Mouse (Mus musculus): Measurements from ENCODE around the gene Kank2.

Gene Kank2

GRCm38 (mm10) chr9:21798345-21799009, at the start of gene Kank2:
TSS of gene Kank2 (minus strand) at chr9:21798744.
- DNase-seq = peak; percentile 94

DNA sequence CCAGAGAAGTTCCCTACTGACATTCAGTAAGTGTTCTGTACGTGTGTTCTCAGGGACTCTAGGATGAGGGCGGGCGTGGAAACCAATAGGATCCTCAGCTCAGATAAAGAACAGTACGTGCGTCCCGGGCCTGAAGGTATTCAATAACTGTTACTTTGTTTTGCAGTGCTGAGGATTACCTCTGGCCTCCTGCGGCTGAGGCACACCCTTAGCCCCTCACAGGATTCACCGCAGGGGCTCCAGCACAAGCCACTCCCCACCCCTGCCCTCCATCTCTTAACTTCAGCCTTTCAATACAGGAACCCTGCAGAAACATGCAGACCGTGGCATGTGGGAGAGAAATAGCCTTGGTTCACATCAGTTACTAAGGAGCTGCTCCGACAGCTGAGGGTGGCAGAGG, 49.4 kb upstream of the Kank2 start:
- no peak for DNase-seq

DNA sequence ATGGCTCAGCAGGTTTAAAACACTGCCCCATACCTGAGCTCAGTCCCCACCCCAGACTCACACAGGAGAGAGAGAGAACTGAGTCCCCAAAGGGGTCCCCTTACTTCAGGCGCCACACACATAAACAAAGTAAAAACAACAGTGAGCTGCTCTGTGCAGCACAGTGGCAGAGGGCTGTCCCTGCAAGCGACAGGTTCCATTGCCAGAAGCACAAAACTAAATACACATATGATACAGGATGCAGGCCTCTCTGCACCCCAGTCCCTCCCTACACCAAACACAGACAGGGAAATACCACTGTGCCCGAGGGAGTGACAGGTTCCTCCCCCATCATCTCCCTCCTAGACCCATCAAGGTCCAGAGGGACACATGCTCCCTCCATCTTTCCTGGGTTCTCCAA, 48.9 kb upstream of the Kank2 start:
- DNase-seq = no peak

GRCm38 (mm10) chr9:21846755-21847341, 48.3 kb upstream of the Kank2 start:
- no peak for DNase-seq

DNA sequence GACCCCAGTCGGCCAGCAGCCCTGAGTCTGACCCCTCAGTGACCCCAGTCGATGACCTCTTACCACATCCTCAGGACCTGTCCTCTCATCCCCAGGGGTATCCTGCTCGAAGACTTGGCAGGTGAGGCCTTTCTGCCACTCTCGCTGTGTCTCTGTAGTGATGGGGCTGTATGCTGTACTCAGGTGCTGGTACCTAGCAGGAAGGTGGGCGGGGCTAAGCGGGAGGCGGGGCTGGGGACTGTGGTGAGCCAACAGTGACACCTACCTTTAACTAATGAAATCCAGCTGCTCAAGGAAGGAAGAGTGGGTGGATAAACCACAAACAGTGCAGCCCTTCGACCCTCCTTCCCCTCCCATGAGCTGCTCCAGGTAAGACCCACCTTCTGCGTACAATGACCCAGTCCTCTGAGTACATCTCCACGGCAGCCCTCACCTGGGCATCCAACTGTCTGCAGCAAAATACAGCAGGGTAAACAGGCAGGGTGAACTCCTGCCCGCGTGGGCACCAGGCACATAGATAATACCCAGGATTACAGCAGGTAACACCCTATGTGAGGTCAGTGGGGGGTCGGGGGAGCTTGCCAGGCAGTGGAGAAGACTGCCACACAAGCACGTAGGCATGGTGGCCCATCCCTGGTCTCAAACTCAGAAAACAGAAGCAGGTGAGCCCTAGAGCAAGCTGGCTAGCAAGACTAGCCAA, 47.0 kb upstream of the Kank2 start:
- DNase-seq = peak; percentile 61

- no peak for DNase-seq
Observed at GRCm38 (mm10) chr9:21843086-21843485, 44.5 kb upstream of the Kank2 start.

- no peak for DNase-seq
Observed at GRCm38 (mm10) chr9:21842391-21842790, 43.8 kb upstream of the Kank2 start.

- DNase-seq = no peak
Observed at GRCm38 (mm10) chr9:21841340-21841739, 42.8 kb upstream of the Kank2 start.

GRCm38 (mm10) chr9:21840115-21840787, 41.7 kb upstream of the Kank2 start:
- DNase-seq = peak; percentile 74

DNA sequence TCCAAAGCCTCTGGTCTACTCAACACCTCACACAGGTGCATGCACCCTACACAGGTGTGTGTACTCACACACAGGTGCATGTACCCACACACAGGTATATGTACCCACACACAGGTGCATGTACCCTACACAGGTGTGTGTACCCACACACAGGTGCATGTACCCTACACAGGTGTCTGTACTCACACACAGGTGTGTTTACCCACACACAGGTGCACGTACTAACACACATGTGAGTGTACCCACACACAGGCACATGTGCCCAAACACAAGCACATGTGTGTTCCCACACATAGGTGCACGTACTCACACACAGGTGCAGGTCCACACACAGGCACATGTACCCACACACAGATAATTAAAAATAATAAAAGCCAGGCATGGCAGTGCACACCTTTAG, 39.1 kb upstream of the Kank2 start:
- DNase-seq = no peak

DNA sequence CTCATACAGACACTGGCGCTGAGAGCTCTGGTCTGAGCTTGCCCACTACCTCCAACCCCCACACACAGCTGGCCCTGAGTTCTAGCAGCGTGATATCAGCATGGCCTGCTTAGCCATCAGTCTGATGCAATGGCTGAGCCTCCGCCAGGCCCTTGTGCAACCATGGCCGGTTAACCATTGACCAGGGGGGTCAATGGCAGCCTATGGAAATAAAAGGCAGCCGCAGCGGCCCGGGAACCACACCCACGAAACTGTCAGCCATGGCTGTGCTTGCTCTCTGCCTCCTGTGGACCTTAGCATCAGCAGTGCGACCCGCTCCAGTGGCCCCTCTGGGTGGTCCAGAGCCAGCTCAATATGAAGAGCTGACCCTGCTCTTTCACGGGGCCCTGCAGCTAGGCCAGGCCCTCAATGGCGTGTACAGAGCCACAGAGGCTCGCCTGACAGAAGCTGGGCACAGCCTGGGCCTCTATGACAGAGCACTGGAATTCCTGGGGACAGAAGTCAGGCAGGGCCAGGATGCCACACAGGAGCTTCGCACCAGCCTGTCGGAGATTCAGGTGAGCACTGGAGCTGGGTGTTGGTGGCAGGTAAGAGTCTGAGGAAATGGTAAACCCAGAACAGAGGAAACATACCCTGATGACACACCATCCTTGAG, 36.8 kb upstream of the Kank2 start, which contains the start of gene Angptl8:
Gene Angptl8, plus strand, starts transcription at position 253 of the 655 bp plus-strand sequence.
- DNase-seq = no peak

DNA sequence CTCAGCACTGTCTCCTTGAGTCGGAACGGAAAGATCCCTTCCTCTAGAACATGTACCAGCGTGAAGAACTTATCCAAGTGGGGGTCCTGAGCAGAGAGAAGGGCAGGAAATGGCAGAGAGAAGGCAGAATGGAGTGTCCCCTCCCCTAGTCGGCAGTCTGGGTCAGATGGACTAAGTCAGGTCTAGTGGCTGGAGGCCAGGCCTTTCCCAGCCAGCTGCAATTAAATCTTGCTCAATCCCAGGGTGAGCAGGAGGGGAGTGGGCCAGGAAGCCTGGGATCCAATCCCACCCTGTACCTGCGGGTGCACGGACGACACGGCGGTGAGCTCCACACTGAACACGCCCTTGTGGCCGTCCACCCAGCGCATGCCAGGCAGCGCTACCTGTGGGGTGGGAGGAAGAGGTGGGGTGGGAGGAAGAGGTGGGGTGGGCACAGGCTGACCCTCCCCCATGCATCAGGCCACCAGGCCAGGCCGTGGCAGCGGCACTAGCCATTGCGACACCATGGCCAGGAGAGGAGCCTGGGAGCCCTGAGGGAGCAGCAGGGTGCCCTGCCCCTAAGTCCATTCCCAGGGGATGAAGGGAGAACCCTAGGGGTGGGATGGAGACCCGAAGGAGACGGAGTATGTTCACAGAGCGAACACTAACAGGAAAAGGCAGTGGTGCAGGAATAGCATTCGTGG, 33.2 kb upstream of the Kank2 start:
- no peak for DNase-seq

DNA sequence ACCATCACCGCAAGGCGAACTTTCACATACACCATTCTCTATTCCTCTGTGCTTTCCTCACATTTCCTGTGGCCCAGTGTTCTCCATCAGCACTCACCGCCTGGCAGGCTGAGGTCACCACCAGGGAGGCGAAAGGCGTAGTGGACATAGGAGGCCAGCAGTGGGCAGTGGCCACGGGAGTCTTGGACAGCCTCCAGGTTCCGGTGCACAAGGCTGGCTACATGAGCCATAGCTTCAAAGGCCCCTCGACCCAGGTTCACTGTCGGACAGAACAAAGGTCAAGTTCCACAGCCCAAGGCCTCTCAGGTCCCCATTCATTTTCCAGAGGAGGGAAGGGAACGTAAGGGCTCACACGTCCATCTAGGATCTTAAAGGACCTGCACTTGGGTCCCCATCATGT, 32.4 kb upstream of the Kank2 start:
- no peak for DNase-seq

DNA sequence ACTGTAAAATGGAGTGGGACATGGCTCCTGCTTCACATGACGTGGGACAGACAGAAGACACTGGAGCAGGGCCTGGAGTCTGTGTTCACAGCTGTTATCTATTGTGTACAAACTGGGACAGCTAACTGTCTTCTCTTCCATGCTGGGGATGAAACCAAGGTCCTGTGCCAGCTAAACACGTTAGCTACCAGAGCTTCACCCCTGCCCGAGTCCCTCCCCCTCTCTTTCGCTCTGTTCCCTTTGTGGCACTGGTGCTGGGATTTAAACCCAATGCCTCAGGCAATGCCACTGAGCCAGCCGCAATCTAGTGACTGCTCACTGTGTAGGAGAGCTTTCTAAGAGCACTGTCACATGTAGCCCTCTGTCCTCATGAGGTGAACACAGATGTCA, 31.9 kb upstream of the Kank2 start:
- DNase-seq = no peak

DNA sequence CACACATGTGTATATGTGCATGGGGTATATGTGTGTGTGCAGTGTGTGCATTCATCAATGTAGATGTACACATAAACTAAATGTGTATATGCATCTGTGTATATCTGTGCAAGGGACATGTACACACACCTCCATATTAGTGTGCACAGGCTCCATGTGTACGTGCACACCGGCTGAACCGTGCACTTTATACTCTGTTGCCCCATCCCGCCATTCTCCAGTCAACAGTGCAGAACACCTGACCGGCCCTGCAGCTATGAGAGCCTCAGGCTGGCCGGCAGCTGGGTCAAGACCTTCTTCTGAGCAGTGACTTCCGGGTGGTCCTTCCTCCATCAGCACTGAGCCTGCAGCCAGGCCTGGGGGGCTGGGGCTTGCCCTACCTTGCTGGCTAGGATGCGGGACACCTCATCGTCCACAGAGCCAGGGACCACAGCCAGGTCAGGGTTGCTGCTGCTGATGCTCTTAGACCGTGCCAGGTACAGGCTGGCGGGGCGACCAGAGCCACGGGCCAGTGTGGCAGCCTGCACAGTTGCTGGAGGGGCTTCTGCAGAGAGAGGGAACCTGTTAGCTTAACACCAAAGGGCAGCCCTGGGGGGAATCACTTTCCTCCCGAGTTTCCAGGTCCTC, 31.4 kb upstream of the Kank2 start:
- DNase-seq = no peak

GRCm38 (mm10) chr9:21824366-21824765, 25.8 kb upstream of the Kank2 start:
- DNase-seq = no peak

DNA sequence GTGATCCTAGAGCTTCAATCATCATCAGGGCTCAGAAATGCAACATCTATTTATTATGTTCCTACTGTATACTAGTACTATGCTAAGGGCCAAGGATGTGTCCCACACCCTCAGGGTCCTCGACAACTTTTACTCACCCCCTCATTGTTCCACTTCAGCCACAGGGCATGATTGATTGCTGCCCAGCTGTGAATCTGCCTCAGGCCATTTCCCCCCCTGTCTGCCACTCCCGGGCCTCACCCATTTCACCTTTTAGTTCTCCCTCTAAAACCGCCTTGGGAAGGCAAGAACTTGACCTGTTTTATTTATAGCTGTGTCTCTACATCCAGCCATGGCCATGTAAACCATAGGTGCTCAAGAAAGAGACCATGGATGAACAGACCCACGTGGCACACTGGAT, 25.4 kb upstream of the Kank2 start:
- DNase-seq = no peak

DNA sequence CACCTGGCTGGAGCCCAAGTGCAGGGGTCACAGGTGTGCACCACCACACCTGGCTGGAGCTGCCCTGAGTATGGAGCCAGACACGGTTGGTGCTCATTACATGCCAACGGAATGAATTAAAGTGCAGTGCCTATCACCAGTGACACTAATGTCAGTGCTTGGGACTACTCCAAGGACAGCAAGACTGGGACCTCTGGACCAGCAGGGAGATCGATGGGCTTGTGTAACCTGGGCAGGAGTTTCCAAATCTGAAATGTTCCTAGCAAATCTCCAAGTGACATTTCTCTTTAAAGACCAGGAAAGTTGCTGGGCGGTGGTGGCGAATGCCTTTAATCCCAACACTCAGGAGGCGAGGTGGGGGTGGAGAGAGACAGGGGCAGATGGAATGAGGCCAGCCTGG, 24.1 kb upstream of the Kank2 start:
- no peak for DNase-seq

- DNase-seq = no peak
Observed at GRCm38 (mm10) chr9:21820183-21820582, 21.6 kb upstream of the Kank2 start.

DNA sequence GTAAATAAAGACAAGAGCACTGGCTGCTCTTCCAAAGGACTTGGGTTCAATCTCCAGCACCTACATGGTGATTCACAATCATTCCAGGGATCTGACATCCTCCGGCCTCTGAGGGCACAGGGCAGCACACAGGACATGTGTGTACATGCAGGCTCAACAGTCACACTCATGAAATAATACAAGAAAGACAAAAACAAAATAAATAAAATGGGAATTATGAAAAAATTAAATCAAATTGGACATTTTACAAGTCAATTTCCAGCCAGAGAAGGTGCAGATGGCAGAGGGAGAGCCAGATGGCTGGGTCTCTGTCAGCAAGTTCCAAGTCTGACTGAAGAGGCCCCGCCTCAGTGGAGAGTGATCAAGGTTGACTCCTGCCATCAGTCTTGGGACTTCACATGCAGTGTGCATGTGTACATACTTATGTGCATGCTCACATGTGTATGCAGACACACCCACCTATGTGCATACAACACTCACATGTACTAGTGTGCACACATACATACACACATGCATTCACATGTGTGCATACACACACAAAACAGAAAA, 20.7 kb upstream of the Kank2 start:
- DNase-seq = no peak

- no peak for DNase-seq
Observed at GRCm38 (mm10) chr9:21818561-21818960, 20.0 kb upstream of the Kank2 start.

DNA sequence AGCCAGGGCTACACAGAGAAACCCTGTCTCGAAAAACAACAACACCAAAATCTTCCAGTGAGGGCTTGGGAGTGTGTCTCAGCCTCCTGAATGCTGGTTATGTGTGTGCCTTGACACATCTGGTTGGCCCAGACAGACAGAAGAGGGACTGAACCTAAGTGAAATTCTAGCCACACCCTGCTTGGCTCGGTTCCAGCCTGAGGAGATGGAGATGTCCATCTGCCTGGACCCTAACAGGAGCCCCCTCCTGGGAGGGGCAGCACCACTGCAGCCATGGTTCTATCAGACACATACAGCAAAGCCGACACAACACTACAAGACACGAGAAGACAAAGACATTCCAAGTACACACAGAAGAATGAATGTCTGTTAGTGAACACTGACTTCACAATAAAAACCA, 19.6 kb upstream of the Kank2 start:
- DNase-seq = no peak
